Mouse (Mus musculus): ENCODE results near the gene Aacs.

Aacs gene

GRCm38 (mm10) chr5:125497821-125498600 lies 22.4 kb downstream of the Aacs start:
- peak in 1 of 2 experiments; percentile 71 for DNase-seq

- DNase-seq: no peak
Observed at GRCm38 (mm10) chr5:125501505-125501904, 25.9 kb downstream of the Aacs start.

GRCm38 (mm10) chr5:125502186-125502585 lies 26.6 kb downstream of the Aacs start:
- DNase-seq: no peak

- DNase-seq: no peak
Observed at GRCm38 (mm10) chr5:125503628-125504027, 28.0 kb downstream of the Aacs start.

- no peak for DNase-seq
Observed at GRCm38 (mm10) chr5:125504692-125505091, 29.1 kb downstream of the Aacs start.

- no peak for DNase-seq
Observed at GRCm38 (mm10) chr5:125505968-125506367, 30.4 kb downstream of the Aacs start.

- peak in 1 of 2 experiments; percentile 29 for DNase-seq
Observed at GRCm38 (mm10) chr5:125507582-125507981, 32.0 kb downstream of the Aacs start.

- no peak for DNase-seq
Observed at GRCm38 (mm10) chr5:125508006-125508405, 32.4 kb downstream of the Aacs start.

GRCm38 (mm10) chr5:125509541-125509940 lies 33.9 kb downstream of the Aacs start:
- DNase-seq: peak; percentile 58 to 63

GRCm38 (mm10) chr5:125515006-125515405 lies 39.4 kb downstream of the Aacs start:
- DNase-seq: no peak

- peak in 1 of 2 experiments; percentile 43 for DNase-seq
Observed at GRCm38 (mm10) chr5:125518640-125519039, 43.0 kb downstream of the Aacs start.

- peak; percentile 32 to 71 for DNase-seq
Observed at GRCm38 (mm10) chr5:125520930-125521590, 45.4 kb downstream of the Aacs start.

GRCm38 (mm10) chr5:125523361-125523760 lies 47.7 kb downstream of the Aacs start:
- DNase-seq: no peak

GRCm38 (mm10) chr5:125525516-125525915 lies 49.9 kb downstream of the Aacs start:
- DNase-seq: peak in 1 of 2 experiments; percentile 15

GRCm38 (mm10) chr5:125526464-125526863 lies 50.9 kb downstream of the Aacs start:
- DNase-seq: peak in 1 of 2 experiments; percentile 32

- peak; percentile 66 to 83 for DNase-seq
Observed at GRCm38 (mm10) chr5:125529109-125529508, 53.5 kb downstream of the Aacs start.

GRCm38 (mm10) chr5:125531634-125532033 lies 56.0 kb downstream of the Aacs start, which contains the start of gene Tmem132b:
Gene Tmem132b (plus strand): TSS chr5:125531774.
- DNase-seq: no peak

- DNase-seq: no peak
Observed at GRCm38 (mm10) chr5:125532191-125532544, 56.6 kb downstream of the Aacs start.

GRCm38 (mm10) chr5:125532545-125533224 lies 57.1 kb downstream of the Aacs start:
- no peak for DNase-seq

GRCm38 (mm10) chr5:125533225-125533900 lies 57.7 kb downstream of the Aacs start:
- DNase-seq: no peak

- DNase-seq: no peak
Observed at GRCm38 (mm10) chr5:125534168-125534610, 58.6 kb downstream of the Aacs start.

GRCm38 (mm10) chr5:125534611-125535324 lies 59.2 kb downstream of the Aacs start:
- no peak for DNase-seq
